Mouse (Mus musculus) heart, embryonic 15.5 days (tissue): Measurements from ENCODE around the gene Pdlim5. TPM values are rescaled to one million over a fixed set of nuclear protein-coding genes. Genes with fewer than 3 reads are reported as not detected.
"Not testable (repeated sequence)": the region's sequence is repeated elsewhere in the genome, so short reads cannot be mapped to it uniquely, and the experiment has no call there.

Experiments
- ATAC-seq: fragments of 200-750 bp; cut with Nextera tagmentation; replicated peaks from 2 replicates; pipeline ENCODE4 v1.8.0; 2017; ENCODE audit warnings: low read depth, moderate TSS enrichment; ENCODE audit not compliant: insufficient number of reproducible peaks, insufficient read depth, low FRiP score
- H3K27ac ChIP-seq: fragments of 300-500 bp; sonication (generic); 2 replicates; pipeline ENCODE4 v1.5.1; 2015; ENCODE audit warnings: mild to moderate bottlenecking, inconsistent platforms
- H3K27me3 ChIP-seq: fragments of 300-500 bp; sonication (generic); 2 replicates; pipeline ENCODE4 v1.6.1; 2015; ENCODE audit warnings: inconsistent platforms
- H3K36me3 ChIP-seq: fragments of 300-500 bp; sonication (generic); 2 replicates; pipeline ENCODE4 v1.6.1; 2015; ENCODE audit warnings: mild to moderate bottlenecking, inconsistent platforms
- H3K4me1 ChIP-seq: fragments of 300-500 bp; sonication (generic); replicated peaks from 2 replicates; pipeline ENCODE4 v1.6.1; 2015; ENCODE audit warnings: inconsistent platforms
- H3K4me2 ChIP-seq: fragments of 300-500 bp; sonication (generic); 2 replicates; pipeline ENCODE4 v1.6.1; 2015; ENCODE audit warnings: inconsistent platforms, mild to moderate bottlenecking, moderate library complexity
- H3K4me3 ChIP-seq: fragments of 300-500 bp; sonication (generic); 2 replicates; pipeline ENCODE4 v1.5.1; 2015; ENCODE audit warnings: mild to moderate bottlenecking, inconsistent platforms
- H3K9ac ChIP-seq: fragments of 300-500 bp; sonication (generic); 2 replicates; pipeline ENCODE4 v1.6.1; 2015; ENCODE audit warnings: mild to moderate bottlenecking, inconsistent platforms
- H3K9me3 ChIP-seq: fragments of 300-500 bp; sonication (generic); replicated peaks from 2 replicates; pipeline ENCODE4 v1.6.1; 2016; ENCODE audit warnings: inconsistent platforms
- WGBS: fragments of 180-500 bp; shearing (Covaris S2); methylation state at CpG from one replicate; pipeline ENCODE4 v1.1.7; 2015; ENCODE audit warnings: mixed read lengths; 5-methylcytosine and 5-hydroxymethylcytosine counted together
- polyA plus RNA-seq: library from polyadenylated mRNA; unstranded; fragments of >200 nt; fragmentation: Nextera tagmentation; extraction: Ambion mirVana; gene quantifications from 2 replicates; pipeline ENCODE4 v1.2.1, GENCODE M21; 2015

The Pdlim5 gene
- 180 and 220 TPM in 2 replicates for polyA plus RNA-seq

DNA sequence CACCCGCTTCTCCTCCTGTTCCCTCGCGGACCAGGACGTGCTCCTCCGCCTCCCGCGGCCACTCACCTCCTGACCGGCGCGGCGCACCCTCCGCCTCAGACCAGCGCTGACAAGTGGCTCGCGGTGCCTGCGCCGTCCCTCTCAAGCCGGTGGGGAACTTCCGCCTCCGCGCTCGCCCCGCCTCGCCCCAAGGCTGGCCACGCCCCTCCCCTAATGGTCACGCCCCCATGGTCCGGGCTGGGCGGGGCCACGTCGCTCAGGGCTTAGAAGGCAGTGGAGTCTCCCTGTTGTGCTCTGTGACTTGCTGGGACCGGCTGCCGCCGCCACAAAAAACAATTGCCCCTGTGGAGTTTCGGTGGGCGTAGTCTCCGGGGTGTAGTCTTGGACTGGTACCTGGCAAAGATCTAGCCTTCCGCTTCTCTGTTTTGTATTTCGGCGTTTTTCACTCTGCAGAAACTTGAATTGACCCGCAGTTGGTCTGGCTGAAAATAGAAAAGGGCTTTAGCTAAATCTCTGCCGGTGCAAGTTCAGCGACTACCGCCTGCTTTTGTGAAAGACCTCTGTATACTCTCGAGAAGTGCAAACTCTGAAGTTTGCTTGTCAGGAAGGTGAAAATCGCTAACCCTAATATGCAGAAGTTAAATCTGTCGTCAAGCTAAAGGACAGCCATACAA is at the start of gene Pdlim5:
Pdlim5 (minus strand) TSS at position 177 of the 674 bp plus-strand sequence.
- under 1% methylated on average over 46 of the region's 46 CpGs for WGBS
- no peaks in the 10 kb centered on the region; the same call in none of the 2 replicates for H3K4me1 ChIP-seq

GRCm38 (mm10) chr3:142443710-142444043 is 48.2 kb upstream of the Pdlim5 start:
- 23% methylated on average over 4 of the region's 4 CpGs for WGBS
- Histone ChIP-seq H3K36me3 (no peaks in the 10 kb centered on the region), H3K4me1 (peaks cover 47% of the 10 kb centered on the region), H3K27ac (no peak overlapping the region), H3K9ac (no peak overlapping the region), H3K27me3 (no peaks in the 10 kb centered on the region), H3K4me3 (no peak overlapping the region), H3K9me3 (no peaks in the 10 kb centered on the region), H3K4me2 (peak overlapping the region; percentile 55)
- no peak for ATAC-seq

More for the DNA sequence above, at the start of gene Pdlim5:
- Histone ChIP-seq H3K27me3 (no peaks in the 10 kb centered on the region), H3K9me3 (no peaks in the 10 kb centered on the region), H3K4me3 (peak within 1 kb of the TSS; percentile 83), H3K27ac (peak within 1 kb of the TSS; percentile 98), H3K36me3 (peaks cover 4% of the 10 kb centered on the region; the same call in 1 of the 2 replicates), H3K9ac (peak within 1 kb of the TSS; percentile 88), H3K4me2 (peak within 1 kb of the TSS; percentile 63)
- peak; percentile 97 for ATAC-seq

DNA sequence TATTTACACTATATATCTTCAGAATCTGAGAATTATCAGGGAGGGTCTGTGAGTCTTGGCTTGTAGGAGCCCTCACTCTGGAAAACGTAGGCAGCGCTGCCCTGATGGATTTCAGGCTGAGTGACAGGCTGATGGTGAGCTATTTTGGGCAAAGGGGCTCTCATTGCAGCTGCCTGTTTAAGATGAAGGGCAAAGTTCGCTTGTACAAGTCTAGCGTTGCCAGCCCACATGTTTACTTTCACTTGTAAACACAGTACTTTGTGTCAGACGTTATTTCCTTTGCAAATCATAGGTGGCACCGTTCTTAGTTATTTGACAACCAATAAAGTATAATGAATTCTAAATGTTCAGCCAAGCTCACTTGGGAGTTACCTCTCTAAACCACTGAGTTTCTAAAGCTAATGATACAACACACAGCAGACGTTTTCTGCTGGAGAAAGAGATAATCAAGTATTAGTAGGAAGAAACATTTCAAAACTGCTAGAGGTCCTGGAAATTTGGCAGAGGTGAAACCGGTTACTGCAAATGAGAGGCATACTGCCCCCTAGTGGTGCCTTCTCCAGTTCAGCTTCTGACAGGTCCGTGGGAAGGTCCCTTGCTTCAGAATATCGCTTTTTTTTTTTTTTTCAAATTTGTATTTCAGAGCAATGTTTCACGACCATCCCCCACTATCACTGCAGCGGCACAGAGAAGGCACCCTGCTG is 47.7 kb upstream of the Pdlim5 start:
- H3K27ac ChIP-seq = peak overlapping the region; percentile 87
- 5% methylated on average over 12 of the region's 12 CpGs for WGBS
- no peak overlapping the region; the same call in 1 of the 2 replicates for H3K9ac ChIP-seq
- H3K4me3 ChIP-seq = peak overlapping the region; percentile 29
- ATAC-seq = no peak
- peak overlapping the region; percentile 55 for H3K4me2 ChIP-seq
- no peaks in the 10 kb centered on the region for H3K27me3 ChIP-seq
- no peaks in the 10 kb centered on the region for H3K36me3 ChIP-seq
- H3K9me3 ChIP-seq = no peaks in the 10 kb centered on the region
- H3K4me1 ChIP-seq = peaks cover 47% of the 10 kb centered on the region

DNA sequence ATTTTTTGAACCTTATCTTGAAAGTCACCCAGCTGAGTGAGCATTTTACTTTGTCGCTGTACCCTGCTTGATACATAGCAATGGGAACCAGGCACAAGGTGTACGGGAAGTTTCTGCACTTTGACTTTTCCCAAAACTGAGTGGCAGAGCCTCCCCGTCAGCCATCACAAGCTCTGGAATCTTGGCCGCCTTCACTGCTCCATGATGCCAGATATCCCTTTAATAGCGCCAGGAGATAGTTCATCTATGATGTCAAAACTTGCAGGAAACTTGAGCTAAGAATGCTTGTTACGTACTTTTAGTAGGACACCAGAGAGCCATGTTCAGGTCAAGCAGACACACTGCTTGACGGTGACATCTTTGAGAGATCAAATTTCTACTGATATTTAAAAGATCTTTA is 46.7 kb upstream of the Pdlim5 start:
- no peaks in the 10 kb centered on the region for H3K27me3 ChIP-seq
- H3K4me3 ChIP-seq = no peak overlapping the region
- no peak overlapping the region for H3K4me2 ChIP-seq
- H3K9me3 ChIP-seq = no peaks in the 10 kb centered on the region
- 32% methylated on average over 7 of the region's 7 CpGs for WGBS
- peaks cover 40% of the 10 kb centered on the region for H3K4me1 ChIP-seq
- peak overlapping the region; percentile 87 for H3K27ac ChIP-seq
- H3K9ac ChIP-seq = no peak overlapping the region
- ATAC-seq = no peak
- no peaks in the 10 kb centered on the region for H3K36me3 ChIP-seq

- Histone ChIP-seq H3K27ac (peak overlapping the region; percentile 87), H3K4me2 (peak overlapping the region; percentile 12; the same call in 1 of the 2 replicates), H3K4me3 (no peak overlapping the region), H3K9ac (no peak overlapping the region), H3K4me1 (peaks cover 40% of the 10 kb centered on the region), H3K9me3 (no peaks in the 10 kb centered on the region), H3K27me3 (no peaks in the 10 kb centered on the region), H3K36me3 (no peaks in the 10 kb centered on the region)
- no peak for ATAC-seq
- 18% methylated on average over 5 of the region's 5 CpGs for WGBS
Observed at GRCm38 (mm10) chr3:142441142-142441541, 45.6 kb upstream of the Pdlim5 start.

GRCm38 (mm10) chr3:142440191-142440590 is 44.7 kb upstream of the Pdlim5 start:
- Histone ChIP-seq H3K4me2 (peak overlapping the region; percentile 39), H3K9me3 (no peaks in the 10 kb centered on the region), H3K4me1 (peaks cover 40% of the 10 kb centered on the region), H3K9ac (no peak overlapping the region), H3K36me3 (no peaks in the 10 kb centered on the region), H3K27ac (peak overlapping the region; percentile 87), H3K27me3 (no peaks in the 10 kb centered on the region), H3K4me3 (no peak overlapping the region)
- ATAC-seq = no peak
- 12% methylated on average over 4 of the region's 4 CpGs for WGBS

DNA sequence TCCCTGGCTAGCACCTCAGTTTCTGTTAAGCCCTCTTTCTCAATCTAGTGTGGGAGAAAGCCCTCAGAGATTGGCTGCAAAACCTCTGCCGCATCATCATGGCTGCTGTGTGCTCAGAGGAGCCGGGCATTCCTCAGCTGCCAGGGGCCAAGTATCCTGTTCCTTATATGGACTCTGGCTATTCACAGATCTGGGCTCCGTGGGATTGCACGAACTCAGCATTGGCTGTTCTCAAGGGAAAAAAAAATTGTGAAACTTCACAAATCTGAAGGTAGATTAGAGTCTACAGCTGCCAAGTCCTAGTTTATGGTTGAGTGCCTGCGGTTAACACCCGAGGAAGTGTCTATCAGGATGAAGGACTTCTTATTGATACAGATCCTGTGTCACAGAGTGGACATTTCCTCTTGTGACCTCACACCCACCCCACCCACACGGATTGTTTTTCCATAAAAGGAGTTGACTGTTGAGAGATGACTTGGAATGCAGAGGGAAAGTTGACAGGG is 44.1 kb upstream of the Pdlim5 start:
- H3K4me2 ChIP-seq = peak overlapping the region; percentile 39
- ATAC-seq = peak; percentile 81
- H3K9ac ChIP-seq = no peak overlapping the region
- no peaks in the 10 kb centered on the region for H3K36me3 ChIP-seq
- peak overlapping the region; percentile 87 for H3K27ac ChIP-seq
- no peak overlapping the region for H3K4me3 ChIP-seq
- H3K4me1 ChIP-seq = peaks cover 42% of the 10 kb centered on the region
- no peaks in the 10 kb centered on the region for H3K27me3 ChIP-seq
- WGBS = 5% methylated on average over 7 of the region's 7 CpGs
- no peaks in the 10 kb centered on the region for H3K9me3 ChIP-seq

DNA sequence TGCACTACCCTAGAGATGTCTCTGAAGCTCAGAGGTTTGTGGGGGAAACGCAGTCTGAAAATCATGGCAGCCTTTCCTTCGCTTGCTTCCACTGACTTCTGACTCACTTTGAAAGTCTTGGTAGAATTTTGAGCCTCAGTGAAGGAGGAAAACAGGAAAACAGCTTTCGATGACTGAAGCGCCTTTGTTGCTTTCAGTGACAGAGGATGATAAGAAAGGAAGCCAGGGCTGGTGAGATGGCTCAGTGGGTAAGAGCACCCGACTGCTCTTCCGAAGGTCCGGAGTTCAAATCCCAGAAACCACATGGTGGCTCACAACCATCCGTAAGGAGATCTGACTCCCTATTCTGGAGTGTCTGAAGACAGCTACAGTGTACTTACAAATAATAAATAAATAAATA is 43.1 kb upstream of the Pdlim5 start:
- not testable (repeated sequence) for H3K27me3 ChIP-seq, H3K4me3 ChIP-seq, H3K9ac ChIP-seq, H3K36me3 ChIP-seq, H3K4me2 ChIP-seq, H3K9me3 ChIP-seq, ATAC-seq
- Histone ChIP-seq H3K4me1 (peaks cover 48% of the 10 kb centered on the region), H3K27ac (peak overlapping the region; percentile 87)
- 83% methylated on average over 8 of the region's 8 CpGs for WGBS

DNA sequence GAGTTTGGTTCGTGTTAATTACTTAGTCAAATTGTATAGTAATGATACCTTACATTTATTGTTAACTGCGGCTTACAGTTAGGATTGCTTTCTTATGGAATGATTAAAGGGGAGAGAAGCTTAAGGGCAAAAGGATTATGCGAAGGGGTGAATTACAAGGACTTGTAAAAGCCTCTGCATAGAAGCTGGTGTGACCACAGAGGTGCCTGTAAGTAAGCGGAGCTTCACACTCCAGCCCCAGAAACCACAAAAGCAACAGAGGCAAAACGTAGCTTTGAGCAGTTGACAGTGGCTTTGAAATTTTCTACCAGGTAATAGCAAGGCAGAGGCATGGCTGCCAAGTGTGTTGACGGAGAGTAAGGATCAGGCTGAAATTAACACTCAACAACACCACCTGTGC is 41.3 kb upstream of the Pdlim5 start:
- no peak overlapping the region for H3K27ac ChIP-seq
- 65% methylated on average over 6 of the region's 6 CpGs for WGBS

DNA sequence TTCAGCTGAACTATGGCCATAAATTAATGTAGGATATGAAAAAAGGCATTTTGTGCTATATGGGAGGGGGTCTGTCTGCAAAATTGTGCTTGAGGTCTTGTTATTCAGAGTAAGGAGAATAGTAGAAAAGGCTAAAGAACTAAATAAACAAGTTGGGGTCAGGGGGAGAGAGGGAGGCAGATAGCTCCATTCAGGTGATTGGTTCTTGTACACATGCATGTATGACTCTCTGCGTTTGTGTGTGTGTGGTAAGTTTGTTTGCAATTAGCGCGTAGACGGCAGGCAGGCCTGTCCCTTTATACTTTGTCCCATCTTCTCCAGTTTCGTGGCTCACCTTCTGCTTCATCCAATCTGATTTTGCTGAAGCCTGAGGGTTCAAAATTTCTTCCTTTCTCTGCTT is 40.7 kb upstream of the Pdlim5 start:
- Histone ChIP-seq H3K4me2 (no peak overlapping the region), H3K27ac (no peak overlapping the region), H3K9ac (no peak overlapping the region), H3K4me3 (no peak overlapping the region), H3K36me3 (no peaks in the 10 kb centered on the region), H3K9me3 (no peaks in the 10 kb centered on the region), H3K27me3 (no peaks in the 10 kb centered on the region), H3K4me1 (peaks cover 30% of the 10 kb centered on the region)
- 77% methylated on average over 5 of the region's 5 CpGs for WGBS
- ATAC-seq = no peak

More for the DNA sequence above, 41.3 kb upstream of the Pdlim5 start:
- no peaks in the 10 kb centered on the region for H3K9me3 ChIP-seq
- no peak overlapping the region for H3K4me2 ChIP-seq
- H3K4me3 ChIP-seq = no peak overlapping the region
- H3K36me3 ChIP-seq = no peaks in the 10 kb centered on the region
- H3K9ac ChIP-seq = no peak overlapping the region
- H3K4me1 ChIP-seq = peaks cover 35% of the 10 kb centered on the region
- no peak for ATAC-seq
- no peaks in the 10 kb centered on the region for H3K27me3 ChIP-seq

DNA sequence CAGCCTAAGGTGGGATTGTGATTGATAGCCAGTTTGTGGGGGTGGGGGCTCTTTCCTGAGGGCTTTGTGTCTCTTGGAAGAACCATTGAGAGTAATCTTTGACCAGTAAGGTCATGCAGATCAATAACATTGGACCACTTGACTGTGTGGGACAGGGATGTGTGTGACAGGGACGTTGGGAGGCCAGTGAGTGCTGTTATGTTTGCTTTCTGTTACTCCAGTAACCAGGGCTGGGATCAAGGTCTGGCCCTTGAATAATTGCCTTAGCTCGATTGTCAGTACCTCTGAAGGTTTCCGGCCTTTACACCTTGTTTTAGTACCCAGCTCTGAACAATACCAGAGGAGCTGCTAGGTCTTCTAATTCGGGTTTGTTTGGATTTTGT is 39.3 kb upstream of the Pdlim5 start:
- peak overlapping the region; percentile 46; the same call in 1 of the 2 replicates for H3K27ac ChIP-seq
- no peak overlapping the region for H3K4me3 ChIP-seq
- H3K9me3 ChIP-seq = no peaks in the 10 kb centered on the region
- H3K27me3 ChIP-seq = no peaks in the 10 kb centered on the region
- no peak overlapping the region for H3K4me2 ChIP-seq
- H3K9ac ChIP-seq = no peak overlapping the region
- WGBS = 51% methylated on average over 4 of the region's 4 CpGs
- H3K4me1 ChIP-seq = peaks cover 27% of the 10 kb centered on the region
- ATAC-seq = no peak
- no peaks in the 10 kb centered on the region for H3K36me3 ChIP-seq
